Mouse (Mus musculus) myocyte (in vitro differentiated cells): ENCODE data around the gene Lrat.

ENCODE experiments used
- CEBPB ChIP-seq: IDR thresholded peaks from 2 replicates; pipeline ENCODE4 v1.6.1; 2011; ENCODE audit warnings: mild to moderate bottlenecking, moderate library complexity; ENCODE audit not compliant: poor library complexity, insufficient read depth, severe bottlenecking
- E2F4 ChIP-seq: IDR thresholded peaks from one replicate; pipeline ENCODE4 v1.6.1; 2011; ENCODE audit warnings: mild to moderate bottlenecking, control low read depth, moderate library complexity; ENCODE audit not compliant: insufficient read depth
- MAX ChIP-seq: IDR thresholded peaks from one replicate; pipeline ENCODE4 v1.6.1; 2011; ENCODE audit warnings: low read depth, mild to moderate bottlenecking, control low read depth
- MYOG ChIP-seq, 3 experiments: IDR thresholded peaks; one replicate each; pipeline ENCODE4 v1.6.1; 2011; ENCODE audit warnings: control low read depth in 2 of 3, low read depth in 2 of 3, mild to moderate bottlenecking in 2 of 3; ENCODE audit not compliant: insufficient read length in 2 of 3, control insufficient read depth in 1 of 3, insufficient read depth in 1 of 3
- POLR2A ChIP-seq: IDR thresholded peaks from one replicate; pipeline ENCODE4 v1.6.1; 2011; ENCODE audit warnings: low read depth, mild to moderate bottlenecking, control low read depth, moderate library complexity; ENCODE audit not compliant: insufficient read length
- REST ChIP-seq: IDR thresholded peaks from one replicate; pipeline ENCODE4 v1.6.1; 2011; ENCODE audit warnings: mild to moderate bottlenecking, control low read depth, moderate library complexity; ENCODE audit not compliant: insufficient read depth, insufficient read length
- TCF12 ChIP-seq: IDR thresholded peaks from one replicate; pipeline ENCODE4 v1.6.1; 2011; ENCODE audit warnings: mild to moderate bottlenecking, control low read depth; ENCODE audit not compliant: poor library complexity, insufficient read depth, severe bottlenecking
- TCF3 ChIP-seq: IDR thresholded peaks from one replicate; pipeline ENCODE4 v1.6.1; 2011; ENCODE audit warnings: low read depth, control low read depth; ENCODE audit not compliant: insufficient read length
- USF1 ChIP-seq: IDR thresholded peaks from one replicate; pipeline ENCODE4 v1.6.1; 2011; ENCODE audit warnings: low read depth, mild to moderate bottlenecking, control low read depth, moderate library complexity

DNA sequence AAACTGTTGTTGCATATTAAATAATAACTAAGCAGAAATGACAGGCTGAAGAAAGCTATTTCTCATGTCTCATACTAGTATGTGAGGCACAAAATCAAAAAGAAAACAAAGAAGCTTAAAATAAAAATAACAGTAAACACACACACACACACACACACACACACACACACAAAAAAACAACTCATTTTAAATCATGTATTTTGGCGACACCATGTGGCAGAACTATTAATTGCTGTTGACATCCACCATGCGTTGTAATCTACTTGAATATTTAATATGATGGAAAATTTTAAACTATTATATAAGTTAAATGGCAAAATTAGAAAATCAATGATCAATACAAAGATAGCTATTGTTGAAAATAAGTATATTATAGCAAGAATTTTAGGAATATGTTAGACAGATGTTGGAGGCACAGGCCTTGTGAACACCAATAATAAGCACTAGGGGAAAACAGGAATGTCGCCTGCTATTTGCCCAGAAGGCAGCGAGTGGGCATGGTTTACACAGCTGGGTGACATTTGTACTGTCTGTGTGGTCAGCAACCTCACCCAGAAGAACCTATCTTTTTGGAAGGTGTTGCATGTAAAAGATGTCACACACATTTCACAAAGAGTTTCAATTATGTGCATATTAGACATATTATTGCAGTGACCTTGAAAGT lies 46.2 kb downstream of the Lrat start:
- TF ChIP-seq POLR2A (no peak), TCF3 (no peak), REST (no peak), USF1 (no peak), E2F4 (no peak), MAX (no peak), TCF12 (no peak), CEBPB (no peak), MYOG (IDR thresholded peaks at IDR 0.05; ENCODE audit: control insufficient read depth in 1 of 3, insufficient read depth in 1 of 3, insufficient read length in 2 of 3, low read depth in 2 of 3) (no peak)
